Mouse (Mus musculus) neural tube, embryonic 13.5 days (tissue): ENCODE measurements at regions not wholly inside any gene's neighbourhood (a gene's known extent, or its start where the extent isn't known, plus 50 kb on each side); places are given as distances from the start of the nearest gene placed in this dataset.
A peak's percentile ranks its signal among the peaks of the same experiment; 100 is the strongest.

ENCODE experiments used
- ATAC-seq: fragments of 200-750 bp; cut with Nextera tagmentation; 2 replicates; pipeline ENCODE4 v1.8.0; 2017; ENCODE audit warnings: low read depth, mild to moderate bottlenecking, moderate TSS enrichment, moderate library complexity
- H3K27ac ChIP-seq: fragments of 300-500 bp; sonication (generic); replicated peaks from 2 replicates; pipeline ENCODE4 v1.5.1; 2015; ENCODE audit warnings: moderate library complexity, mild to moderate bottlenecking, inconsistent platforms
- H3K27me3 ChIP-seq: fragments of 300-500 bp; sonication (generic); 2 replicates; pipeline ENCODE4 v1.6.1; 2015; ENCODE audit warnings: mild to moderate bottlenecking, inconsistent platforms
- H3K36me3 ChIP-seq: fragments of 300-500 bp; sonication (generic); 2 replicates; pipeline ENCODE4 v1.6.1; 2015; ENCODE audit warnings: mild to moderate bottlenecking, inconsistent platforms
- H3K4me1 ChIP-seq: fragments of 300-500 bp; sonication (generic); replicated peaks from 2 replicates; pipeline ENCODE4 v1.6.1; 2015; ENCODE audit warnings: inconsistent platforms
- H3K4me2 ChIP-seq: fragments of 300-500 bp; sonication (generic); 2 replicates; pipeline ENCODE4 v1.6.1; 2015; ENCODE audit warnings: inconsistent platforms, mild to moderate bottlenecking, moderate library complexity
- H3K4me3 ChIP-seq: fragments of 300-500 bp; sonication (generic); 2 replicates; pipeline ENCODE4 v1.5.1; 2015; ENCODE audit warnings: mild to moderate bottlenecking, inconsistent platforms
- H3K9ac ChIP-seq: fragments of 300-500 bp; sonication (generic); 2 replicates; pipeline ENCODE4 v1.6.1; 2015; ENCODE audit warnings: moderate library complexity, mild to moderate bottlenecking, inconsistent platforms
- H3K9me3 ChIP-seq: fragments of 300-500 bp; sonication (generic); 2 replicates; pipeline ENCODE4 v1.6.1; 2016; ENCODE audit warnings: inconsistent platforms
- WGBS: fragments of 180-500 bp; shearing (Covaris S2); methylation state at CpG from one replicate; pipeline ENCODE4 v1.1.7; 2015; 5-methylcytosine and 5-hydroxymethylcytosine counted together

DNA sequence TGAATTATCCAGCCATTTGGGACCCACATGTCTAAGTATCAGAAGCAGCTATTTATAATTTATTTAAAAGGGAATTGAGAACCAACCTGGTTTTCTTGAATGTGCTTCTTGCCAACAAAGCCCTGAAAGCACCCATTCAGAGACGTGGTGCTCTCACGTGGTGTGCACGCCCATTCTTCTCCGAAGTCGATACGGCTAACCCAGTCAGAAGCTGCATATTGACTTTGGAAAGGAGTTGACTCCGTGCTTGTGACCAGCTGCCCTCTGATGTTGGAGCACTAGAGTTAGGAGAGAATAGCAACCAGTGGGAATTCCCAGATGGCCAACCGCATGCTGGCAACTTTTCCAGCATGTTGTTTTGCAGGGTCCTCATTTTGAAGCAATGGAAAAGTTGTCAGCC, 240.2 kb upstream of the Lrtm1 start:
- Histone ChIP-seq H3K27me3 (no peaks in the 10 kb centered on the region), H3K9me3 (no peaks in the 10 kb centered on the region), H3K9ac (no peak overlapping the region), H3K36me3 (no peaks in the 10 kb centered on the region), H3K4me3 (no peak overlapping the region), H3K4me1 (peaks cover 12% of the 10 kb centered on the region), H3K27ac (no peak overlapping the region), H3K4me2 (no peak overlapping the region)
- ATAC-seq: no peak
- 84% methylated on average over 8 of the region's 8 CpGs for WGBS

DNA sequence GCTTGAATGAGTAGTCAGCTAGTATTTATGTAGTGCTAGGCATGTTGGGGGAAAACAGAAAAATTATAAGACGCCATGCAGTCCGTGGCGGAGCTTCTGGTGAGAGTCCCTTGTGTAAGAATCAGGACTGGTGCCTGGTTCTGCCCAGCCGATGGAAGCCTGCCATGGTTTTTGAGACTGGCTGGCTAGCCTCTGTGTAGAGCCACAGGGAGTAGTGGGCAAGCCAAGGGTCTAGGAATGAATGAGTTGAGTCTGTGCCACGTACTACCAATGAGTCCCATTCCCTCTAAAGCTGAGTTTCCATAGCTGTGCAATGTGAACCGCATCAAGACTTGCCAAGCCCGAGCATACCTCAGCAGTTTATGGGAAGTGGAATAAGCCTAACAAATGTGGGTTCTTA, 236.3 kb upstream of the Lrtm1 start:
- Histone ChIP-seq H3K4me3 (no peak overlapping the region), H3K4me2 (no peak overlapping the region), H3K36me3 (no peaks in the 10 kb centered on the region), H3K27me3 (no peaks in the 10 kb centered on the region), H3K9ac (no peak overlapping the region), H3K27ac (no peak overlapping the region), H3K4me1 (no peaks in the 10 kb centered on the region), H3K9me3 (no peaks in the 10 kb centered on the region)
- 94% methylated on average over 7 of the region's 7 CpGs for WGBS
- ATAC-seq: no peak

DNA sequence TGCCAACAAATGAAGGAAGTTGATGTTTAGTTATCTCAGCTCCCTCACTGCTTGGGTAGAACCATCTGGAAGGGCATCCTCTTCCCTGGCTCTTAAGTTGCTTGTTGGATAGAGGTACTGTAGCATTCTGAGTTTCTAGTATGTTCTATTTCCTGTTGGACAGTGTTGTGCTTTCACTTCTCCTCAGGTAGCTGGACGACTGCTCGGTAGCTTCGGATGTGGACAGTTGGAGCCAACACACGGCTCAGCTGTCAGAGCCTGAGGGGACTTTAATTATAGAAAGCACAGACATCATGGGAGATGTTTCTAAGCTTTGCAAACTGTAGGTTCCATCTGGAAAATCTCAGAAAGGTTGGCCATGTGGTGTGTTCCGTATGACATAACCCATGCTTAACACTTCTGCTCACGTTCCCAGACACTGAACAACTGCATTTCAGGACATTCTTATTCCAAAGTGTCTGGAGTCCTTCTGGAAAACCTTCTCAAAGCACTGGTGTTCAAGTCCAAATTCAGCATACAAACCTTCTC, 233.8 kb upstream of the Lrtm1 start:
- Histone ChIP-seq H3K27me3 (no peaks in the 10 kb centered on the region), H3K36me3 (no peaks in the 10 kb centered on the region), H3K4me1 (no peaks in the 10 kb centered on the region), H3K9me3 (no peaks in the 10 kb centered on the region), H3K9ac (no peak overlapping the region), H3K4me2 (no peak overlapping the region), H3K4me3 (no peak overlapping the region), H3K27ac (no peak overlapping the region)
- ATAC-seq: no peak
- 85% methylated on average over 6 of the region's 6 CpGs for WGBS

DNA sequence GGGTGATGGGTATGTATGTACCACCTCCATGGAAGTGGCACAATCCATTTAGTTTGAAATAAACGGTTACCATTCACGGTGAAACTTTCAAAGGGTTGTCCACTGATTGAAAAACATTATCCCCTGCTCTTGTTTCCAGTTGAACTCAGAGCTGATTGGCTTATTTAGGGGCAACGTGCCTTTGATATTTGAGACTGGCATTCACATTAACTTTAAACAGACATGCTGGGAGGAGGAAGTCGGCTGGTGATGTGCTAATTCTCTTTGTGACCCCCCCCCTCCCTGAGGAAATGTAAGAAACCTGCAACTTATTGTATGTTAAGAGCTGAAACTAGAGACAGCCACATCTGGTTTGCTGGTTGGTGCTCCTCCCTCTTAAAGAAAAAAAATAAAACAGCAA, 219.7 kb upstream of the Lrtm1 start:
- peaks cover 4% of the 10 kb centered on the region; the same call in 1 of the 2 replicates for H3K27me3 ChIP-seq
- H3K4me2 ChIP-seq: peak overlapping the region; percentile 14; the same call in 1 of the 2 replicates
- H3K9me3 ChIP-seq: no peaks in the 10 kb centered on the region
- 3% methylated on average over 4 of the region's 4 CpGs for WGBS
- no peaks in the 10 kb centered on the region for H3K4me1 ChIP-seq
- ATAC-seq: no peak
- H3K27ac ChIP-seq: no peak overlapping the region
- no peak overlapping the region for H3K4me3 ChIP-seq
- H3K36me3 ChIP-seq: no peaks in the 10 kb centered on the region
- H3K9ac ChIP-seq: no peak overlapping the region

DNA sequence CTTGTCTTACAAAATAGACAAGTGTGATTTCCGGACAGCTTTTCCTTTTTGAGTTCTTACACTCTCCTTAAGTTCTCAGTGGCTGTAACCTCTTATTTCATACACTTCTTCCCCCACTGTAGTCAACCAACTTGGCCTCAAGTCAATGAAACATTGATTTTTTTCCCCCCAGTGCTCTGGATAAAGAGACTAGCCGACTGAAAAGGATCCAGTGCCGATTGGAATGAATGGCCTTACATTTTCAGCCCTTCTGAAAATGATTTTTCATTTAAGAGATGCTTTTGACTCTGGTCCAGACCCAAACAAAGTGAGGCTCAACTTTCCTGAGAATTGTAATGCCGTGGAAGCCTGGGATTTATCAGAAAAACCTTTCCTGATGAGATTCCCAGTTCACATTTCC, 216.3 kb upstream of the Lrtm1 start:
- Histone ChIP-seq H3K9ac (no peak overlapping the region), H3K36me3 (no peaks in the 10 kb centered on the region), H3K27ac (no peak overlapping the region), H3K4me1 (no peaks in the 10 kb centered on the region), H3K4me3 (no peak overlapping the region), H3K9me3 (0 out of 2 replicates have a peak, but pooled peaks cover 4% of the 10 kb centered on the region), H3K27me3 (peaks cover 4% of the 10 kb centered on the region; the same call in 1 of the 2 replicates), H3K4me2 (no peak overlapping the region)
- WGBS: 79% methylated on average over 4 of the region's 4 CpGs
- ATAC-seq: no peak

DNA sequence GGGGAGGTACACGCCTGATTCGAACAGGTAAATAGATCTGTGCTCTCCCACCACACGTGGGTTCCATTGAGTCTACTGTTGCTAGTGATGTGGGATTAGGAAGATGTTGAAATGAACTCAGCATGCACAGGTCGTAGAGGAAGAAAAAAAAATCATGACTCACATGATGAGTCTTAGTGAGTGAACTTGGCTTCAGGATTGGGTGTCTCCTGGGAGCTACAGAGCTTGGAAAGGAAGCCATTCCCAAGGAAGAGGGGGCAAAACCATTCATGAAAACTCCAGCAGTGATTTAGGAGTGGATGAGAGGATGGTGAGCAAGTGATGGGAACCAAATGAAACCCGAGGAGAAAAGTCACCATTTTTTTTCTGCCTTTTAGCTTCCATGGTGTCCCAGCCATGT, 215.9 kb upstream of the Lrtm1 start:
- Histone ChIP-seq H3K9me3 (0 out of 2 replicates have a peak, but pooled peaks cover 4% of the 10 kb centered on the region), H3K36me3 (no peaks in the 10 kb centered on the region), H3K4me2 (no peak overlapping the region), H3K4me1 (no peaks in the 10 kb centered on the region), H3K9ac (no peak overlapping the region), H3K27me3 (peaks cover 4% of the 10 kb centered on the region; the same call in 1 of the 2 replicates), H3K27ac (no peak overlapping the region), H3K4me3 (no peak overlapping the region)
- ATAC-seq: no peak
- 86% methylated on average over 5 of the region's 5 CpGs for WGBS

DNA sequence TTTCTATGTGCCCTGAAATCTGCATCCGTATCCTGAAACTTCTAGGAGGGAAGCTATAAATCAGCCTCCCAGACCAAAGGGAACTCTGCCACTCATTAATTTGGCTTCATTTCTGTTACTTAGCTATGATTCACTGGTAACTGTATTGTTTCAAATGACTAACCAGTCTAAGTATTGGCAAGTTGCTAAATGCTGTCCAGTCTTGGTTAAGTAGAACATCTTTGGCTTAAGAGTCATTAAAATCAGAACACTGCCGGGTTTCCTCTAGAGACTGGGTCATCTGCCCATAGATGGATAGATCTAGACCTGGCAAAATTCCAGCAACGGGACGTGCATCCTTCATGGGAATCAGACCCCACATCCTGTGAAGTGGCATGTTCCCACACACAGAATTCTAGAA, 209.9 kb upstream of the Lrtm1 start:
- Histone ChIP-seq H3K9me3 (0 out of 2 replicates have a peak, but pooled peaks cover 4% of the 10 kb centered on the region), H3K36me3 (no peaks in the 10 kb centered on the region), H3K27me3 (no peaks in the 10 kb centered on the region; the same call in 1 of the 2 replicates), H3K4me3 (no peak overlapping the region), H3K27ac (no peak overlapping the region), H3K9ac (no peak overlapping the region), H3K4me1 (no peaks in the 10 kb centered on the region), H3K4me2 (no peak overlapping the region)
- WGBS: 70% methylated on average over 4 of the region's 4 CpGs
- ATAC-seq: no peak

DNA sequence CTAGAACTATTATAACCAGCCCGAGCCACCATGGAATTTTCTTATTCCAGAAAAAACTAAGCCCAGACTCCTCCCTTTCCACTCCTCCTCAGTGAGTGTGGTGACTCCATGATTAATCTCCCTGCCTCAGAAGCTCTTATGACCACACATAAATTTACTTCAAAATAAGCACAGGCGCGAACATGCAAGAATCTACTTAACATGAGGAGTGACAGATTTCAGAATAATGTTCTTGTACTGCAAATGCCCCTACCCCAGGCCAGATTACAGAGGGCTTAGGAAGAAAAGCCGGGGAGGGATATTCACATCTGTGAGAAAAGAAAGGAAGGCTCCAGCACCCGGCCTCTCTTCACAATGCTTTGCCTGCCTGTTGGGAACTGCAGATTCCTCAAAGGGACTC, 208.7 kb upstream of the Lrtm1 start:
- Histone ChIP-seq H3K4me3 (no peak overlapping the region), H3K36me3 (no peaks in the 10 kb centered on the region), H3K4me2 (no peak overlapping the region), H3K9me3 (0 out of 2 replicates have a peak, but pooled peaks cover 4% of the 10 kb centered on the region), H3K27ac (no peak overlapping the region), H3K27me3 (no peaks in the 10 kb centered on the region; the same call in 1 of the 2 replicates), H3K4me1 (no peaks in the 10 kb centered on the region), H3K9ac (no peak overlapping the region)
- 30% methylated on average over 5 of the region's 5 CpGs for WGBS
- no peak for ATAC-seq

DNA sequence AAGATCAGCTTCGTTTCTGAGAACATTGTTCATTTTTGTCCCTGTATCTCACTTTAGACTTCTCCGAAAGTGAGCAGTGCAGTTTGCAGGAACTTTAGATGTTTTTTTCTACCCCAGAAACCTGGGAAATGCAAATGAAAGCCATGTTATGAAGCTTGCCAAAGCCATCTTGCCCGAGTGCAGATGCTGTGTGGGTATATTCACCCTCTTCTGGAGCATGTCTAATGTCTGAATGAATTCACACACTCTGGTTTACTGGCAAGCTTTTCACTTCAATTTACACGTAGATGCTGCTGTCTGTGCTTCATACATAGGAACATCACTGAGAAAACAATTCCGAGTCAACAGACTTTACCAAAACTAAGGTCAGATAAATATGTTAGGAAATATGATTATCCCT, 197.0 kb upstream of the Lrtm1 start:
- no peak overlapping the region for H3K4me2 ChIP-seq
- 65% methylated on average over 5 of the region's 5 CpGs for WGBS
- no peak overlapping the region for H3K9ac ChIP-seq
- H3K4me3 ChIP-seq: no peak overlapping the region
- ATAC-seq: no peak
- no peaks in the 10 kb centered on the region for H3K36me3 ChIP-seq
- H3K27me3 ChIP-seq: no peaks in the 10 kb centered on the region
- no peaks in the 10 kb centered on the region for H3K4me1 ChIP-seq
- no peaks in the 10 kb centered on the region for H3K9me3 ChIP-seq
- H3K27ac ChIP-seq: no peak overlapping the region

DNA sequence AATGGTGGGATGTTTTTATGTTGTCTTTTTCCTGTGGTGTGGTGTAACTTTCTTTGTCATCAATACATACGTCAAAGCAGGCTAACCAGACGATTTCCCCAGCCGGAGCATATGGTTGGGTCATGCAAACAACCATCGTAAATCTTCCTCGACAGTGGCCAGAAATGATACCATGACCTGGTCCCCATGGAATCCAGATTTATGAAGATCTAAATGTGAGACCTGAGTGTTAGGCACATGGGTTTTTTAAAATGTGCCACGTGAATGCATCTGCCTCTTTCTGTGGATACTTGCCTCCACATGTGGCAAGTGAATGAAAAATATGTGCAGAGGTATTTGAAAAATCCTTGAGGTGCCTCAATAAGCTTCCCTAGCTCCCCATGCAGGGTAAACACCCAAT, 190.8 kb upstream of the Lrtm1 start:
- H3K9me3 ChIP-seq: no peaks in the 10 kb centered on the region
- no peak for ATAC-seq
- no peak overlapping the region for H3K9ac ChIP-seq
- no peak overlapping the region for H3K4me3 ChIP-seq
- no peaks in the 10 kb centered on the region for H3K27me3 ChIP-seq
- peaks cover 6% of the 10 kb centered on the region for H3K4me1 ChIP-seq
- H3K36me3 ChIP-seq: no peaks in the 10 kb centered on the region
- H3K4me2 ChIP-seq: no peak overlapping the region
- WGBS: 39% methylated on average over 6 of the region's 6 CpGs
- no peak overlapping the region for H3K27ac ChIP-seq

DNA sequence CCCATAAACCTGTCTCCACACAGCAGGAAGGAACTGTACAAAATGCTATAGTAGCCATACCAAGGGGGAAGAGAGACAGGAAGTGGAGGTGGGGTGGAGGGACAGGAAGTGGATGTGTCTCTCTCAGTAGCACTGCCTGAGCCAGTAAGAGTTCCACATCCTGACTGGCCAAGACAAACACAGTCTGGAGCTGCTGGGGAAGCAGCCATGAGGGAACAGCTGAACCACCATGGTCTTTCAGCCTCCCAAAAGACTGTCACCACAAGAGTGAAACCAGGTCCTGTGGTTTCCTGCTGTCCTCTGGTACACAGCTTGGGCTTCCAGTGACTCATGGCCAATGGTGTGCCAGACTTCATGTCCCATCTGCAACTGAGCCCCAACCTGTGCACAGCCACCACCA, 180.9 kb upstream of the Lrtm1 start:
- H3K9me3 ChIP-seq: no peaks in the 10 kb centered on the region
- no peak overlapping the region for H3K4me3 ChIP-seq
- no peaks in the 10 kb centered on the region for H3K27me3 ChIP-seq
- no peak overlapping the region for H3K9ac ChIP-seq
- no peak for ATAC-seq
- H3K36me3 ChIP-seq: no peaks in the 10 kb centered on the region
- H3K27ac ChIP-seq: no peak overlapping the region
- no peaks in the 10 kb centered on the region for H3K4me1 ChIP-seq
- no peak overlapping the region for H3K4me2 ChIP-seq

DNA sequence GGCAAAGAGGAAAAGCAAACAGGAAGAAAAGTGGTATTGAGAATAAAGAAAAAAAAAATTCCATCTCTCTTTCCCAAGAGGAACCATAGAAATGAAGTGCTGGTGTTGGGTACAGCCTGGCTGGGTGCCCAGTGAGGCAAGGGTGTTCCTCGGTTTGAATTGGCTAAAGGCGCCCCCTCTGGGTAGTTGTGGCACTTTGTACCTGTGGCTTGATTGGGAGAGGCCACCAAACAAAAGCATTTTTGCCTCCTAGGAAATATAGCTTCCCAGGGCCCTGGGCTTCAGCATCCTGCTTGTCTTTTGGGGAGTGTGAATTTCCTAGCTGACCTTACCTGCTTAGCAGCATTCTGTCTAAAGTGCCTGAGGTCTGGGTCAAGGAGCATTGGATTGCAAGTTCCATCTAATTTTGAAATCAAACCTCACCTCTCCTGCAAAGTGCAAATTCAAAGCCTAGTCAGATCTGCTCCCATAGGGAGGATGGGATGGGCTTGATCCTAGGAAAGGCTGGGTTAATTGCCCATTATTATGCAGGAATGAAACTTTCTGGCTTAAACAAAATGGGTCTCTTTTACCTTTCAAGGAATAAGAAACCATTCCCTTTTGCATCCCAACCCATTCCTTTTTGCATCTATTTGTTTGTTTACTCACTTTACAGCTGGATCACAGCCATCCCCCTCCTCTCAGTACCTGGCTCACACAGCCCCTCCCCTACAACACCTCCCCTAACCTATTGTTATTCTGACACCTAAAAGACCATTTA, 169.0 kb upstream of the Lrtm1 start:
- 16% methylated on average over 2 of the region's 2 CpGs for WGBS
- no peaks in the 10 kb centered on the region for H3K9me3 ChIP-seq
- H3K27me3 ChIP-seq: no peaks in the 10 kb centered on the region
- H3K9ac ChIP-seq: no peak overlapping the region
- no peaks in the 10 kb centered on the region for H3K36me3 ChIP-seq
- H3K27ac ChIP-seq: no peak overlapping the region
- no peak overlapping the region for H3K4me3 ChIP-seq
- H3K4me2 ChIP-seq: no peak overlapping the region
- H3K4me1 ChIP-seq: no peaks in the 10 kb centered on the region
- no peak for ATAC-seq
